Mouse (Mus musculus) bone marrow, adult 2 months (tissue): Measurements from ENCODE around the gene Grid1. TPM values are rescaled to one million over a fixed set of nuclear protein-coding genes. Genes with fewer than 3 reads are reported as not detected.

Experiments
- H3K27ac ChIP-seq: fragments of 200-500 bp; 2 replicates; pipeline ENCODE4 v1.5.1; 2012; ENCODE audit warnings: low read depth, mild to moderate bottlenecking, control low read depth, inconsistent platforms, low read length; ENCODE audit not compliant: control insufficient read depth, poor library complexity, insufficient read depth
- H3K4me1 ChIP-seq: fragments of 200-500 bp; 2 replicates; pipeline ENCODE4 v1.6.1; 2011; ENCODE audit warnings: low read length; ENCODE audit not compliant: control insufficient read depth, insufficient read depth
- H3K4me3 ChIP-seq: fragments of 200-500 bp; replicated peaks from 2 replicates; pipeline ENCODE3; 2011; ENCODE audit warnings: mild to moderate bottlenecking, low read depth, low read length, control low read depth; ENCODE audit not compliant: control insufficient read depth
- CTCF ChIP-seq: fragments of 200-500 bp; IDR thresholded peaks from 2 replicates; pipeline ENCODE4 v1.5.1; 2011; ENCODE audit warnings: low read length, control low read depth; ENCODE audit not compliant: control insufficient read depth, insufficient read depth
- POLR2A ChIP-seq: fragments of 200-500 bp; IDR thresholded peaks from 2 replicates; pipeline ENCODE4 v1.6.1; 2011; ENCODE audit warnings: low read depth, mild to moderate bottlenecking, control low read depth, low read length, borderline replicate concordance; ENCODE audit not compliant: control insufficient read depth
- WGBS: fragments of 180-500 bp; shearing (Covaris S2); methylation state at CpG from one replicate; pipeline ENCODE4 v1.1.7; 2018; 5-methylcytosine and 5-hydroxymethylcytosine counted together
- polyA plus RNA-seq: library from polyadenylated mRNA; stranded (reverse); fragments of >200 nt; gene quantifications from 2 replicates; pipeline ENCODE4 v1.2.4, GENCODE M21; 2011; ENCODE audit warnings: low replicate concordance; ENCODE audit not compliant: missing spikeins, insufficient read depth, insufficient read length

Gene Grid1
- polyA plus RNA-seq, 1 experiment, result 0.35 TPM

DNA sequence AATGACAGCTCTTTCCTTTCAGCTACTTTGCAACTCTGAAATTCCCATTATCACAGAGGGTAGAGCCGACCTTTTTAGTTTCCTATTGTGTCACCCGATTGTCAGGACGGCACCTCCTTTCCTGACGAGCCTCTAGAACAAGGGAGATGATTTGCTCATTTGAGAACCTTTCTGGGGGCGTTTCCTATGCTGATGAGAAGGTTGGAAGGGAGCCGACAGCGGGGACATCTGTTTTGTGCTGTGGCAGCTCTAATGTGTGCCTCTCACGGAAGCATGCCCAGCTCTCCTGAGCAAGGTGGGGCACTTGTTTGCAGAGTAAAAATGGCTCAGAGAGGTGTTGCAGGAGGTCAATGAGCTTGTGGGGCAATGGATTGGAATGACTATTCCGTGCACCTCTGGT, 189.2 kb downstream of the Grid1 start:
- no peak overlapping the region for H3K27ac ChIP-seq
- no peak for TF ChIP-seq POLR2A
- no peak for TF ChIP-seq CTCF
- H3K4me1 ChIP-seq, result no peaks in the 10 kb centered on the region
- no peak overlapping the region for H3K4me3 ChIP-seq
- 28% methylated on average over 9 of the region's 9 CpGs for WGBS

DNA sequence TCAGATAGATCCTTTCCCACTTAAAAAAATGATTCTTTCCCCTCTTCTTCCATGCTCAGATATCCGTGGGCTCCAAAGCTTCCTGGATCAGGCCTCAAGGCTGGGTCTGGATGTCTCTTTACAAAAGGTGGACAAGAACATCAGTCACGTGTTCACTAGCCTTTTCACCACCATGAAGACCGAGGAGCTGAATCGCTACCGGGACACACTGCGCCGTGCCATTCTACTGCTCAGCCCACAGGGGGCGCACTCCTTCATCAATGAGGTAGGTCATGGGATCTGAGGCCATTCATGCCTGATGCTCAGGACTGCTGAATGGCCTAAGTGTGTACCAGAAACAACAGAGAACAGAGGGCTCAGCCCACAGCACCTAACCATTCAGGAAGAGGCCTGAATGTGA, 206.8 kb downstream of the Grid1 start:
- no peaks in the 10 kb centered on the region for H3K4me1 ChIP-seq
- H3K4me3 ChIP-seq, result no peak overlapping the region
- H3K27ac ChIP-seq, result no peak overlapping the region
- TF ChIP-seq POLR2A (no peak), CTCF (no peak)
- 88% methylated on average over 8 of the region's 8 CpGs for WGBS

DNA sequence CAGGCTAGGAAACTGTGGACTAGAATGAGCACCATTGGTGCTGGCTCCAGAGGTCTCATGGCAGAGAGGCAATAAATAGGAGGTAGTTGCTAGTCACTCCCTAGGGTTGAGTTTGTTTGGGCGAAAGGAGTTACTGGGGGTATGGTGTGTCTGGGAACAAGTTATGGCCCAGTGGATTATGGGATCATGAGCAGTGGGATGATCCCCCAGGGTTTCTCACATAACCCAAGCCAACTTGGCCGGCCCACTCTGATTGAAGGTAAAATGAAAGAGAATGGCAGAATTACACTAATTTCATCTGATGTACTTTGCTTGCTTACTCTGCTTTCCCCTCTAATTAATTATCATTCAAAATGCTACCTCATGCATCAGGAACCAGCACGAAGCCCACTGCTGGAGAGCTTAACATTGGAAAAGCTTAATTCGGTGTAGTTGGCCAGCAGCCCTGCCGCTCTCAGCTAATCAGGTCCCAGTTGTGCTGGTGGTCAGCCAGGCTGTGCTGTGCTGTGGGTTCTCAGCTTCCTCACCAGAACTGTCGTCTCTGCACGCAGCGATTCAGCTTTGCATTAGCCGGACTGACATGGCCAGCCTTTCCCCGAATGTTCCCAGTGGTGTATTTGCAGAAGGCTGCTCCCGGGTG, 207.7 kb downstream of the Grid1 start:
- no peak overlapping the region for H3K27ac ChIP-seq
- 65% methylated on average over 11 of the region's 11 CpGs for WGBS
- H3K4me1 ChIP-seq, result no peaks in the 10 kb centered on the region
- TF ChIP-seq POLR2A (no peak), CTCF (no peak)
- no peak overlapping the region for H3K4me3 ChIP-seq

DNA sequence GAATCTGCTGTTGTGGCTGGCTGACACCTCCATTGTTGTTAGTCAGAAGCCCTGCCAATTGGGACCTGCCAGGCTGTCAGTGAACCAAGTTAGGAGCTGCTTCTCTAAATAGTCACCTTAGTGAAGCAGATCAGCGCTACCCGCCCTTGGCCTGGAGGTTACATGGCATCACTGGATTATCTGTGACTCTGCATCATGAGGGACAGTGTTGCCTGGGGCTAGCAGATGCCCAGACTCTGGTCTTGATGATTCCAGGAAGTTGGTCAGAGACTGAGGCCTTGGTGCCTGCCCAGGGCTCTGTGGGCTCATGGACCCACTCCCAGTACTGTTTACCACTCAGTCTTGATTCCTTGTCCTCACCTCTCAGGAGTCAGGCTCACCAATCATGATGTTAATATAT, 209.7 kb downstream of the Grid1 start:
- TF ChIP-seq POLR2A, result no peak
- TF ChIP-seq CTCF, result no peak
- Histone ChIP-seq H3K4me1 (no peaks in the 10 kb centered on the region), H3K4me3 (no peak overlapping the region), H3K27ac (no peak overlapping the region)
- WGBS, result 94% methylated on average over 2 of the region's 2 CpGs

DNA sequence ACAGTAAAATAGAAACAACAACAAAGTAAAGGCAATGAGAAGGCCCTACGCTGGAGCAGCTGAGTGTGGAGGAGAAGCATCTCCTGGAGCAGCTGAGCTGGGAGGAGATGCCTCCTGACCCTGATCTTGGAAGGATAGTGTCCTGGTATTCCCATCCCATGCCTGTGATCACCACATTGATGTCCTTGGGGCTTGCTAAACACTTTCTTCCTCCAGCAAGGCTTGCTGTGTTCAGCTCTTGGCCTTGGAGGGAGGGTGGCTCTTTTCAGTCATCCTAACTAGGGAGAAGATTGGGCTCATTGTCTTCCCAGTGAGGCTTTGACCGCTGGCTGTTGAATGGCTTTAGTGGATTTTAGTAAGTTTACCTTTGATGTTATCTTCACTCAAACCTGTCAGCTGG, 210.4 kb downstream of the Grid1 start:
- 68% methylated on average over 2 of the region's 2 CpGs for WGBS
- no peak overlapping the region for H3K27ac ChIP-seq
- TF ChIP-seq POLR2A (no peak), CTCF (no peak)
- H3K4me1 ChIP-seq, result no peaks in the 10 kb centered on the region
- no peak overlapping the region for H3K4me3 ChIP-seq

DNA sequence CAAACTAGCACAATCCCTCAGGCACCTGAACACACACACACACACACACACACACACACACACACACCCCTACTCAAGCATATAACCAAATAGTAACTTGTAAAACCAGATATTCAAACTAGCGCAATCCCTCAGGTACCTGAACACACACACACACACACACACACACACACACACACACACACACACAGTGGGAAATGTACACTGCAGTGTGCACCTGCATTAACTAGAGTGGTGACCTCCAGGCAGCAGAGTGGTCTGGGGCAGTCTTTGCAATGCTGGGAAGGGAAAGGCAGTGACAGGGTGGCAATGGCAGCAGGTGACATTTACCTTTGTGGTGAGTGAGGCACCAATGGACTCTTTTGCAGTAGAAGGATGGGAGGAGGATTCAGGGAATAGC, 212.4 kb downstream of the Grid1 start:
- H3K4me1 ChIP-seq, result no peaks in the 10 kb centered on the region
- H3K4me3 ChIP-seq, result no peak overlapping the region
- TF ChIP-seq POLR2A (no peak), CTCF (no peak)
- no peak overlapping the region for H3K27ac ChIP-seq
- WGBS, result 89% methylated on average over 1 of the region's 1 CpGs

DNA sequence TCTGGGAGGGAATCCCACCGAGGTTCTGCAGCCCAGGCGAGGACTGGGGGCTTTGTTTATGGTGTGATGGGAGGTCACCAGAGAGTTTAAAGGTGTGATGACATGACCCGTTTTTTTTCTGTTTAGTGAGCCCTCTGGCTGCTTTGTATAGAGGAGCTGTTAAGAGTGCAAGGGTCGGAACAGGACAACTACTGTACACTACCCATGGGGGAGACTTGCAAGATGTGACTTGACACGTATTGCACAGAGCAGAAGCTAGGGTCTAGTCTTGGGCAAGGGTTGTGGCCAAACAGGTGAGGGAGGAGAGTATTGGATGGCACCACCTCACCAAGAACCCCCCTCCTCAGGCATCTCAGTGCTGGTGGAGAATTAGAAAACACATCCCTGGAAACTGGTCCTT, 224.4 kb downstream of the Grid1 start:
- TF ChIP-seq CTCF (no peak), POLR2A (no peak)
- Histone ChIP-seq H3K4me1 (no peaks in the 10 kb centered on the region), H3K27ac (no peak overlapping the region), H3K4me3 (no peak overlapping the region)
- 60% methylated on average over 5 of the region's 5 CpGs for WGBS

DNA sequence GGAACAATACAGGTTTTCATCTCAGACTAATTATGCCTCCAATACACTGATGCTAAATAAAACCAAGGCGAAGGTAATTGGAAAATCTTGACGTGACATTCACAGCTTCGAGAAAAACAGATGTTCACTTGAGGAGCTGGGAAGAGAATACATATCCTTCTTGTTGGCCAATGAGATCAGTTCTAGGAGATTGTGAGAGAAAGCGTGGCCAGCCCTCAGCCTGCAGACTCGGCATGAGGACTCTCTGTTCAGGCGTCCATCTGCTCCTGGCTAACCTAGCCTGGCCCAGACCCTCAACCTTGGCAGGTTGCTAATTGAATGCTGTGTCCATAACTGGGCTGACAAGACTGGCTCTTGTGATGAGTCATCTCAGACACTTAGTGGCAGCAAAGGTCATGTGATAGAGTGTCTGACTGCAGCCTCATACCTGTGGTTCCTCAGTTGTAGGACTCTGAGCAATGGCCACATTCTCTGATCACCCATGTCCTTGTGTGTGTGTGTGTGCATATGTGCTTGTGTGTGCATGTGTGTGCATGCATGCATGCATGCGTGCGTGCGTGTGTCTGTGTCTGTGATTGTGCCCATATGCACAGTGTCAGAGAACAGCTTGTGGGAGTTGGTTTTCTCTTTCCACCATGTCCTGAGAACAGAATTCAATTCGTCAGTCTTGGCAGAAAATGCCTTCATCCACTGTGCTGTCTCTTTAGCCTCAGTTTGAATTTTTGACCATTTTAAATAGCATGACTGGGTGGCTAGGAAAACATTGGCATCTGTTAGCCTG, 225.2 kb downstream of the Grid1 start:
- no peaks in the 10 kb centered on the region for H3K4me1 ChIP-seq
- WGBS, result 80% methylated on average over 10 of the region's 10 CpGs
- TF ChIP-seq POLR2A, result no peak
- TF ChIP-seq CTCF, result no peak
- no peak overlapping the region for H3K4me3 ChIP-seq
- no peak overlapping the region for H3K27ac ChIP-seq
